Mouse (Mus musculus): ENCODE measurements at regions not wholly inside any gene's neighbourhood (a gene's known extent, or its start where the extent isn't known, plus 50 kb on each side); places are given as distances from the start of the nearest gene placed in this dataset.

DNA sequence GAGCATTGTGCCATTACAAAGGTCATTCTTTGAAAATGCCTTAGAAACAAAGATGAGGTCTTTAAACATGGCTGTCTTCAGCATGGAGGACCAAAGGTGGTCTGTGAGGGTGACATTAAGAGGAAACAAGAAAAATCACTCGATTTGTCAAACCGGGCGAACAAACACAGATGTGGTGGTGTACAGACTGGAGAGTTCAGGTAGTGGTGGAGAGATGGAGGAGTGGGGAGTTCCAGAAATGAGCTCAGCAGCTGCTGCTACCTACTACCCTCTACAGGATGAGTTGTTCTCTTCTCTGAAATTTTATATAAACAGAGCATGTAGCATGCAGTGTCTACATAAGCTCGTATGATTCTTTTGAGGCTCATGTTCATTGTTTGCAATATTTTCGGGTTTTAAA is 215.6 kb downstream of the Cog6 start:
- no peak for DNase-seq (ENCODE audit: low read depth, low spot score)

GRCm38 (mm10) chr3:52800673-52801072 is 216.4 kb downstream of the Cog6 start:
- DNase-seq (ENCODE audit: low read depth, low spot score) = no peak

DNA sequence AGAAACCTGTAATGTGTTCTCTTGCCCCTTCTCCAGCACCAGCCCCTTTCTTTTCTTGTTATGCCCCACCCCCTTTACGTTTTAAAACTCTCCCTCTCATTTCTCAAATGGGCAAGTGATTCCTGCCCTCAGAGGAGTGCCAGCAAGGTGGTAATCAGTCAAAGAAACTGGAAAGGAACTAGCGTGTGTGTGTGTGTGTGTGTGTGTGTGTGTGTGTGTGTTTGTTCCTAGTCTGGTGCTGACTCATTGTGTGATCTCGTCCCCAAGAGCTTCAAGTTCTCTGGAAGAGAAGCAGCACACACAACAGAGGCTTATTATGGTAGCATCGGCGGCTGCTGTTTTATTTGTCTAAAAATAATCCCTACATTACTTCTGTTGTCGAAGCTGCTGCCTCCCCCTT is 219.2 kb downstream of the Cog6 start:
- DNase-seq (ENCODE audit: low read depth, low spot score) = no peak

GRCm38 (mm10) chr3:52797164-52797563 is 219.9 kb downstream of the Cog6 start:
- no peak for DNase-seq (ENCODE audit: low read depth, low spot score)

GRCm38 (mm10) chr3:52794218-52794617 is 222.8 kb downstream of the Cog6 start:
- DNase-seq (ENCODE audit: low read depth, low spot score) = no peak

DNA sequence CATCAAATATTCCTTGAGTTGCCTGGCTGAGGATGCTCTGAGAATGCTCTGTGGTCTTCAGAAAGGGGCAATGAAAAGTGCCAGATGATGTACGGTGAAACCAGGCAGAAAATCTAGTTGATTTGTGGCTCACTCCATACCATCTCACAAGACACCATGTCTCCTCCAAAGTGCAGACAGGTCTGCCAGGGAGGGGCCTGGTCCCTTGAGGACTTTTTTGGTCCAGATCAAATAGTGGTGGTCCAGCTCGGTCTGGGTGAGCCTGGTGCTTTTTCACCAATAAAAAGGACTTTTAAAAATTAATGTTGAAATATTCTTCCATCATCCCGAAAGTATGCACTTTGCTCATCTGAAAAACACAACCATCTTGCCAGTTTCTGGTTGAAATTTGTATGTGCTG is 224.2 kb downstream of the Cog6 start:
- no peak for DNase-seq (ENCODE audit: low read depth, low spot score)

GRCm38 (mm10) chr3:52792121-52792520 is 224.9 kb downstream of the Cog6 start:
- no peak for DNase-seq (ENCODE audit: low read depth, low spot score)

DNA sequence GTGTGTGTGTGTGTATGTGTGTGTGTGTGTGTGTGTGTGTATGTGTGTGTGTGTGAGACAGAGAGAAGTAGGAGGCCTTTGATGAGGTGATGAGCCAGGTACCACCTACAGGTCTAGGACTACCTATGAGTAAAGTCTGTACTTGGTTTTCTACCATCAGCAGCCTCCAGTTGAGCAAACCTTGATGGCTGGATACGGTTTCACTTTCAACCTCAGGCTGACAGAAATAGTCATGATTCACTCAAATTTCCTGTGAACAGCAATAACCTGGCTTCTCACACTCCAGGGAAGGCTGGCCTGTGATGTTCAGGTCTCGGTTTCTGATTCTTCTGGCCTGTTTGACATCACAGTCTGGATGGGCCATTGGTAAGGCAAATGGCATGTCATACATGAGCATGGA is 226.1 kb downstream of the Cog6 start:
- DNase-seq (ENCODE audit: low read depth, low spot score) = no peak

GRCm38 (mm10) chr3:52787964-52788760 is 228.9 kb downstream of the Cog6 start:
- no peak for DNase-seq (ENCODE audit: low read depth, low spot score)

DNA sequence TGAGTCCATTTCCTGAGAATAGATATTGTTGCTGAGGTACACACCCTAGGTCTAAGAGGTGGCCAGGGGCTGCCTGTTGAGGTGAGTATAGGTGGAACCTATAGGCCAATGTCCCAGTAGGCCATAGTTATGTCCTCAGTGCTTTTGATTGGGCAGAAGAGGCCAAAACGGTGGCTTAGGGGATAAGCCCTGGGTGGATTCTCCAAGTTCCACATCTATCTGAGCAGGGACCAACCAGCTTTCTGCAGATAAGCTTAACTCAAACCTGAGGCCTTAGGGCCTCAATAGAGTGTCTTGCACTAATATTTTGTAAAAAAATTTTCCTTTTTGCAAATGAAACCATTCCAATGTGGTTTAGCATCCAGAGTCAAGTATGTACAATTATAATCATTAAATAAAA is 231.4 kb downstream of the Cog6 start:
- no peak for DNase-seq (ENCODE audit: low read depth, low spot score)

- DNase-seq (ENCODE audit: low read depth, low spot score) = no peak
Measured at GRCm38 (mm10) chr3:52784476-52784875, 232.6 kb downstream of the Cog6 start.

DNA sequence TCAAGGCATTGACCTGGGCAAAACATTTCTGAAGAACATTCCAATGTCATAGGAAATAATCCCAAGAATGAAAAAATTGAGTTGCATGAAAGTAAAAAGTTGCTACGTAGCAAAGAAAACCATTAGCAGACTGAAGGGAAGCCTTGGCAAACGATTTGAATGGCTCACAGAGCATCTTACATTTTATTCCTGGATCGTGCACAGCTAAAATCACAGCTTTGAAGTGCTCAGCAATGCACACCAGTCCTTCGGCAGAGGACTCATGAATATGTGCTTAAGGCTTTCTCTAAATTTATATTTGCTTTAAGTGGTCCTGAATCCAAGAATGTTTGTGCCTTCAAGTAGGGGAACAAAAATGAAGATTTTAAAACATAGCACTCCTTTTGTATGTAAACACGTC is 234.5 kb downstream of the Cog6 start:
- no peak for DNase-seq (ENCODE audit: low read depth, low spot score)

DNA sequence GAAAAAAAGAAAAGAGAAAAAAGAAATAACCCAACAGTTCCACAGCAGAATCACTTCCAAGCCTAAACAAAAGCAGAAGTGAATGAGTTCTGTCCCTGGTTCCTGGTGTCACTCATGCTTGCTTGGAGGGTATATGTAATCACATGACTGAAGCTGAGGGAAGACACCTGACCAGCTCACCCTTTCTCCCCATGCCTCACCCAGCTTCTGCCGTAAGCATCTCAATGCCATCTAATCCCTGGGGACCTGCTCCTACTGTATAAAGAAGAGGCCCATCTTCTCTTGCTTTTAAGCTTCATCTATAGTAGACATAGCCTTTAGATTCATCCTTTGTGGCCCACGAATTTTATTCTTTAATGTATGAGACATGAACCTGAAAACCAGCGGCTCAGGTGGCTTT is 235.5 kb downstream of the Cog6 start:
- DNase-seq (ENCODE audit: low read depth, low spot score) = no peak

- no peak for DNase-seq (ENCODE audit: low read depth, low spot score)
Measured at GRCm38 (mm10) chr3:52780356-52780755, 236.7 kb downstream of the Cog6 start.

- no peak for DNase-seq (ENCODE audit: low read depth, low spot score)
Measured at GRCm38 (mm10) chr3:52775875-52776274, 241.2 kb downstream of the Cog6 start.

DNA sequence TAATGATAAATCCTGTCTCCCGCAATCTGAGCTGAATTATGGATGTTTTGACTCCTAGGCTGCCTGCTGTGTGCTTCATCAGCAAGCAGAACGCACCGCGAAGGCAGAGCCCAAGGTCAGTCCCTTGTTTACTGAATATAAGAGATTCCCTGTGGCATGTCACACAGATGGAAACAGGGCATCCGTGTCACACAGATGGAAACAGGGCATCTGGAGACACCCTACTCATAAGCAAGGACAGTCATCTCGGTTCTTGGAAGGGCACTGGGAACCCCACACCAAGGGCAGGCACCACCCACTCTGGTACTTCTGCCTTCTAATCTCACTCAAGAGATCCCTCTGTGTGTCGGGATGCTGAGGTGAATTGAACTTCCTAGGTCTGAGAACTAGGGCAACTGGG is 241.9 kb downstream of the Cog6 start:
- DNase-seq (ENCODE audit: low read depth, low spot score) = no peak

DNA sequence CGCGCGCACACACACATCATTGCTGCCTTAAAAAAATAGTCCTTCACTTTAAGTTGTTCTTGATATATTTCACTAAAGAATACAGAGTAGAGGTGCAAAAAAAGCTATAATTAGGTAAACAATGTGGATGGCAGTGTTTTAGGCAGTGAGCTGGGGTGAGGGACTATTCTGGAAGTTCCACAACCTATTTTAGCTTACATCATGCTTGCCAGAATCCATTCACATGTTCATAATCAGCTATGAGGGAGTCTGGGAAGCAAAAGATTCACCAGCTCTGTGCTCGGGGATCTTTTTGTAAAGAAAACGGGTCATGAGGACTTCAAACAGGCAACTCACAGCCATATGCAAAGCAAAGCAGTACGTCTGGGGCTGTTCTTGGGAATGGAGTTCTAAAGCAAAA is 242.3 kb downstream of the Cog6 start:
- DNase-seq (ENCODE audit: low read depth, low spot score) = no peak

DNA sequence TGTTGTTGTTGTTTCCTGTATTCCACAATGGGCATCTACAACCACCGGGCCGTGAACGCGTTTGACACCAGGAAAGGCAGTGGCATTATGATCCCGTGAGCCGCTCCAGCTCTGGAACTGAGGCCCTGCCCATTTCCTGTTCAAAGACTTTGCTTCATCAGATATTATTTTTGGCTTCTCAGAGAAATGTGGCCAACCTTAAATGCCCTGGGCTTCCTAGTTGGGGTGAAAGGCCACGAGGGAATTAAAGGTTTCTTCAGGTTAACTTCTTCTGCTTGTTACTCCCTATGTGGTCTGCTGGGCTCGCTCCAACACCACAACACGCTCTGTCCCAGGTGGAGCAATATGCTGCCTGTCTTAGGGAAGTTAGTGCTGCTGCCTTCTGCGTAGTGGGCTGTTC is 249.8 kb downstream of the Cog6 start:
- no peak for DNase-seq (ENCODE audit: low read depth, low spot score)

DNA sequence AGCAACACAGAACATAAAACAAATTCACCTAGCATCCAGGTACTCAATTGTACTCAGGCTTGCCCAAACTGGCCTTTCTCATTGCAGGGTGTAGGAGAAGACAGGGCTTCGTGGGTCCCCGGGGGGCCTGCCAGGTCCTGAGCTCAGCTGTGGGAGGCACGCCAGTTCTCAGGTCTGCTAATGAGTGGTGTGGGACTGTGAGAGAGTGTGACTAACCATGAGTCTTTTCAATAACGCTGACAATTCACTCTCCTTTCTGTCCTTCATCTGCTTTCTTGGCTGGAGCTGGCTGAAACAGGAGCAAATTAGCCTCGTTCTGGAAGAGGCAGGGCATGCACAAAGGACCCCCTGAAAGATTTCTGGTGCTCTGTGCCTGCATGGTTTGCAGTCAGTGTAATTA is 250.2 kb downstream of the Cog6 start:
- no peak for DNase-seq (ENCODE audit: low read depth, low spot score)

DNA sequence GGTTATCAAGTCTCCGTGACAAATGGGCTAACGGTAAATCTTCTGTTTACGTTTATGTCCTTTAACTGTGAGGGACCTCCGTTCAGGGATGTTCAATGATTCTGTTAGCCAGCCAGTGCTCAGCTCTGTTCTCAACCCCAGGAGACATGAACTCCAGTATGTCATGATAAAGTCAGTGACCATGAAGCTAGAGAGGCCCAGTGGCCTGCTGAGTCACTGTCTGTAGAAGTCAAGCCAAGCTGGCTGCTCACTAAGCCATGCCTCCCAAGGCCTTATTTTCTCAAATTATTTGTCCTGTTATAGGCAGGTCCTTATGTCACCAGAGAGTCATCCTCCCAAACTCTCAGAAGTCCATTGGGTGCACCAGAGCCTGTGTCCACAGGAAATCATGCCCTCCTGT is 252.9 kb downstream of the Cog6 start:
- no peak for DNase-seq (ENCODE audit: low read depth, low spot score)

- no peak for DNase-seq (ENCODE audit: low read depth, low spot score)
Measured at GRCm38 (mm10) chr3:52763660-52764059, 253.4 kb downstream of the Cog6 start.

DNA sequence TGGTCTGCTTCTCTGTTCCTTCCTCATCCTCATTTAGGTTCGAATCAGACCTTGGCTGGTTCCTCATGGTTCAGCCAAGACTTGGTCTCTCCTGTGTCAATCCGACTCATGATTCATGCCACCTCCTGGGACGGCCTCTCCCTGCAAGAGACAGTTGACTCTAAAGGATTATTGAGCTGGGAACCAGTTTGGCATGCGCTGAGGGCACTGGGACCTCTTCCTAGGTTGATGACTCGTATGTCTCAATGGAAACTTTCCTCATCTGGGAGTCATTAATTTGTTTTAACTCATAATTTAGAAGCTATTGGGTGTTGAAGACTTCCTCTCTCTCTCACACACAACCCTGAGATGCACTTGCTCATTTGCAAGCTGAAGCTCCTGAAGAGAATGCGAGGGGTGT is 254.5 kb downstream of the Cog6 start:
- no peak for DNase-seq (ENCODE audit: low read depth, low spot score)

DNA sequence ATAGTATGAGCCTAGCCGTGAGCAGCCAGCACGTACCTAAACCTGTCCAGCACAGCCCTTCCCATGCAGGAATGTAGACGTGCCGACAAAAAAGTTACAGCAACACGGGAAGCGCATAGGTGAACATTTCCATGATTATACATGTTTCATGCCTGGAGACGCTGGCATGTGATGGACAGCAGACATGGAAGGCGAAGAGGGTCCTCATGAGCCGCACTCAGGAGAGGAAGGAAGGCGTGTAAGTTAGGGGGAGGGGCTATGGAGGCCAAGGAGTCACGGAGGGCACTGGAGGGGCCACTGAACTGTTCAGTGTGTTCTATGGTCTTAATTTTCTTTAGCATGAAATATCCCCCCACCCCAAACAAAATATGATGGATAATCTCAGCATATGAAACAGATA is 257.2 kb downstream of the Cog6 start:
- DNase-seq (ENCODE audit: low read depth, low spot score) = no peak

DNA sequence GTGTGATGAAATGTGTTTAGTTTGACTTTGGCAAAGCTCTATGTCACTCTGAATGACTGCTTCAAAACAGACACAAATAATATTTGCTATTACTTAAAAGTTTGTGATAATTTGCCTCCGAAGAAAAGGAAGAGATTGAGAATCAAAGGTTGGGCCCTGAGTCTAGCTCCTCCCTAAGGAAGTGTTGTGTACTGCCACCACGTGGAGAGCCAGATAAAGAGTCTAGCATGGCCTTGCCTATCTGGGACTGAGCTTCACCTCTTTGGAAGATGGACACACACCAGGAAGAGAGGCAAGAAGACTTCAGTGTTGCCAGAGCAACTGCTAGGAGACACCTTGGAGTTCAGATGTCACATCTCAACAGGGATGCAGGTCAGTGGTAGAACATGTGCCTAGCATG is 258.5 kb downstream of the Cog6 start:
- DNase-seq (ENCODE audit: low read depth, low spot score) = no peak

Data from retina, adult 2 months (tissue).